Mouse (Mus musculus): Measurements from ENCODE around the gene Gosr2. TPM values are rescaled to one million over a fixed set of nuclear protein-coding genes. Genes with fewer than 3 reads are reported as not detected.
A peak's percentile ranks its signal among the peaks of the same experiment; 100 is the strongest.
"Not testable (repeated sequence)": the region's sequence is repeated elsewhere in the genome, so short reads cannot be mapped to it uniquely, and the experiment has no call there.

Gosr2 gene
- polyA plus RNA-seq, 1 experiment from 2014 or later: 95.4 TPM

DNA sequence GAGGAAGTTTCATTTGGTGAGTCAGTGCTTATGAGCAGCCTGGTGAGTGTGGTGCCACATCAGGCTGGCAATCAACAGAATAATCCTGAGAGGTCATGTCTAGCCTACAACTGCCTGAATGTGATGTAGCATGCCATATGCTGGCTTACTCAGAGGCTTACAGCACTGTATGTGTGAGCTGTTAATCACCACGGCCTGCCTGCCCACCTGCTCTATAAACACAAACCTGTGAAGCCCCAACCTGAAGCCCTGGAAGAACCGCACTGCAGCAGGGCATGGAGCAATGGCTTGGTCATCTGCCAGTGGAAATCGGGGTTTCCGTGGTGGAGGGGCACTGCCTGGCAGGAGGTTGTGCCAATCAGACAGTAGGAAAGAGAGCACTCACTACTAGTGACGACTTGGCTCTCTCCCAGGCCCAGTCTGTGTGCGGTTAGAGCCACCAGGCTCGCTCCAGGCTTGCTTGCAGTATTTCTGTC is 12.4 kb downstream of the Gosr2 start:
- 84% methylated on average over 7 of the region's 7 CpGs for WGBS
- ATAC-seq (ENCODE audit: low FRiP score): no peak

DNA sequence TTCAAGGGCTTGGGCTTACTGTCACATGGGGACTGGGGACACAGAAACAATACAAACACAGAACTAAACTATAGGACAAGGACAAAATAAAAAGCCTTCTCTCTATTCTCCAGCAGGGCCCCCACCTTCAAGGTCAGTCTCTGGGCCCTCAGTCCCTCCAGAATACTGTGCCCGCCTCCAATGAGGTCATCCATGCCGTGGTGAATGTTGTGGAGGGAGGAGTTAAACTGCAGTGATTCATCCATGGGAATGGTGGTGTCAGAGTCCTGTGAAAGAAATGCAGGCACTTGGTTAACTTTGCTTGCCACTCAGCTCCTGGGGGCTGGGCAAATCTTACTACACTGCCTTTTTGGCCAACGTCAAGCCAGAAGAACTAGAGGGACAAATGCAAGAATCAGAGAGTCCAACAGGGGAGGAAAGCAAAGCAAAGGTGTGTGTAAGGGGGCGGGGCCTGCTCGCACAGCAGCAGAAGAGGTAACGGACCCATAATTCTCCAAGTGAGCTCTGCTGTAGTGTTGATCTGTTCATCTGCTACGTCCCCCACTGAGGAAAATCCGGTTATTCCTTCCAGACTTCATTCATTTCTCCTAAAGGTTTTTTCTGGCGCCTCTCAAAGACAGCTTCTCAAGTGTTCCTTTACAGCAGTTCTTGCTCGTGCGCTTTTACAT is 13.9 kb downstream of the Gosr2 start:
- Histone ChIP-seq H3K4me1 (no peaks in the 10 kb centered on the region), H3K36me3 (replicated peaks) (peaks cover 87% of the 10 kb centered on the region), H3K4me2 (no peak overlapping the region), H3K9me3 (no peaks in the 10 kb centered on the region), H3K27me3 (no peaks in the 10 kb centered on the region), H3K27ac (no peak overlapping the region), H3K4me3 (replicated peaks) (no peak overlapping the region), H3K9ac (no peak overlapping the region)
- WGBS: 81% methylated on average over 11 of the region's 11 CpGs
- ATAC-seq (ENCODE audit: low FRiP score): no peak

More for the DNA sequence above, 12.4 kb downstream of the Gosr2 start:
- no peak overlapping the region for H3K27ac ChIP-seq
- H3K27me3 ChIP-seq: no peaks in the 10 kb centered on the region
- no peak overlapping the region for H3K9ac ChIP-seq
- no peaks in the 10 kb centered on the region for H3K9me3 ChIP-seq
- peaks cover 3% of the 10 kb centered on the region for H3K4me1 ChIP-seq
- peaks cover 75% of the 10 kb centered on the region for H3K36me3 ChIP-seq (replicated peaks)
- H3K4me3 ChIP-seq (replicated peaks): no peak overlapping the region
- no peak overlapping the region for H3K4me2 ChIP-seq

DNA sequence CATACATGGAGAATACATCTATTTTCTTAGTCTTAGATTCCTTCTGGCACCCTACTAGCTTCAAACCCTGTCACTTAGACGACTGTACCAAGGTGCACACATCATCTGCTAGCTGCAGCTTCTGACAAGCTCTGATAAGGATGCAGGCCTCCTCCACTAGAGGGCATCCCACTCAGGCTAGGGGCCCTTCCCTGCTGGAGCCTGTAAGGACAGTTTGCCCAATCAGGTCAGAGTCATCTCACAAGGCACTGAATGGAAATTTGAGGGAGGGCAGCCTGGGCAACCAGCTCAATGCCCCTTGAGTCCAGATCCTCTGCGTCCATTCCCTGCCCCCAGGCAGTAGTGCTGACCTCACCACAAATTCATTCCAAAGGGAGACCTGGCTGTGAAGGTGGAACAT is 20.7 kb downstream of the Gosr2 start:
- H3K4me2 ChIP-seq; ATAC-seq (ENCODE audit: low FRiP score); H3K27ac ChIP-seq; H3K9me3 ChIP-seq; H3K27me3 ChIP-seq; H3K4me3 ChIP-seq (replicated peaks); H3K4me1 ChIP-seq; H3K9ac ChIP-seq: not testable (repeated sequence)
- peaks cover 54% of the 10 kb centered on the region for H3K36me3 ChIP-seq (replicated peaks)
- 29% methylated on average over 2 of the region's 2 CpGs for WGBS

DNA sequence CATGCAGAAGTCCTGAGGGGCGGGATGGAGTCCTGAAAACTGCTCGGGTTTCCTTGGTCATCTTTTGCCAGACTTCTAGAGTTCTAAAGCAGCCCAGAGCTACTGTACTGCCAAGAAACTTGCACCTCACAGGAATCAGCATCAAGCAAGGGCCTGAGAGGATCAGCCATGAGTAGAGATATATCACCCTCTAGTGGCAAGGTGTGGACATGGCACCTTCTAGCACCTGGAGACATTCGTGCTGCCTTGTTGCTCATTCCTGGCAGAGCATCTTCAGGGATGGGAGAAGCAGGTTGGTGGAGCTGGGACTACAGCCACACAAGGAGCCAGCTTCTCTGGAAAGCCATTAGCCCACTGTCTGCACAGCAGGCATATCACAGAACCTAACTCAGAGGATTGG is 22.1 kb downstream of the Gosr2 start:
- no peaks in the 10 kb centered on the region for H3K9me3 ChIP-seq
- no peaks in the 10 kb centered on the region for H3K4me1 ChIP-seq
- H3K36me3 ChIP-seq (replicated peaks): peaks cover 39% of the 10 kb centered on the region
- H3K9ac ChIP-seq: no peak overlapping the region
- no peak for ATAC-seq (ENCODE audit: low FRiP score)
- H3K27ac ChIP-seq: no peak overlapping the region
- H3K27me3 ChIP-seq: no peaks in the 10 kb centered on the region
- no peak overlapping the region for H3K4me2 ChIP-seq
- H3K4me3 ChIP-seq (replicated peaks): no peak overlapping the region
- WGBS: 32% methylated on average over 3 of the region's 3 CpGs

DNA sequence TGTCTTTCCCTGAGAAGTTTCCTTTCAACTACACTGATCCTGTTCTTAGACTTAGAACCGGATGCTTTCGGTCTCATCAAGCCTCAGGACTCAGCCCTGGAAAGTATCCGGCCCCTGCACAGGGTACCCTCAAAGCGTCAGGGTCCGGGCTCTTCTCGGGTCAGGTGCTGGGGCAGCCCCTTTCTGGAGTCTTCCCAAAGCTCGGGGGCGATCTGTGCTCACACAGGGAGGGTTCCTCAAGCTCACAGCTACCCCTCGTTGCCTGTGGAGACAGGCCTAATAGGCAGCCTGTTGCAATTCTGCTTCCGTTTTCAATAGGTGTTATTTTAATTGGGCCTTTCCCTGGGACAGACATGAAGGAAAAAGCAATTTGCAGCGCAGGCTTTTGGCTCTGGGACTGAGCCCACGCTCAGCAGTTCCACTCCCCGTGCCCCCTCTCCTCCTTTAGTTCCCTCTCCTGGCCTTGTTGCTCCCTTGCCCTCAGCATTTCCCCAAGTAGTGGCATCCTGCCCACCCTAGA is 30.7 kb downstream of the Gosr2 start:
- no peak for ATAC-seq (ENCODE audit: low FRiP score)

DNA sequence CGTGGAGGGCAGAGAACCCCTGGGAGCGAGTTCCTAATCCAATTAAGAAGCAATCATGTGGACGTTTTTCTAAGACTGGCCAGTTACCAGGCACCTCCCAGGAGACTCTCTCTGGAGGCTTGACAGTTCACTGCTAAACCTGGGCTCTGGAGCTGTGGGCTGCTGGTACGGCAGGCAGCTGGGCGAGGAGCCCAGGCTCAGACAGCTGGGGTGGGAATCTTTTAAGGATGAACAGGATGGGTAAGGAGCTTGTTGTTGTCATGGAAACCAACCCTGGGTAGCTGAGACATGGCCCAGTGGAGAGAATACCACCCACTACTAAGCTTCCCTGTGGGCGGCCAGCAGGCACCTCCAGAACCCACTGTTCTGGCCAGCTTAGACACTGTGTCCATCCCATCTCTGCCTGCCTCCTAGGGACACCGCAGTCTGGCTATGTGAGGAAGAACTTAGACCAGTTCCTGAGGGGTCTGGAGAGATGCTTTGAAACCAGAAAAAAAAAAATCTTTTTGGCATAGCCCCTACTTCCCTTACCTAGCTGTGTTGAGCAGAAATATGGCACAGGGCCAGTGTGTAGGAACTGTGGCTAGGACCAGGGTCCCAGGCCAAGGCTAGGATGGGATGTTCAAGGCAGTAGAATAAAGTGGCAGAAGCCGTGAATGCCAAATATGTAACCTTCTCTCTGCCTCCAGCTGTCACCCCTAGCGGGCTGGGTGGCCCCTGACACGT is 31.4 kb downstream of the Gosr2 start:
- Histone ChIP-seq H3K27ac (no peak overlapping the region), H3K4me2 (no peak overlapping the region; the same call in 1 of the 2 replicates), H3K9me3 (no peaks in the 10 kb centered on the region), H3K4me1 (peaks cover 19% of the 10 kb centered on the region), H3K27me3 (peaks cover 48% of the 10 kb centered on the region), H3K4me3 (replicated peaks) (no peak overlapping the region), H3K36me3 (replicated peaks) (no peaks in the 10 kb centered on the region), H3K9ac (no peak overlapping the region)
- 22% methylated on average over 10 of the region's 10 CpGs for WGBS
- 0 out of 2 replicates have a peak, but pooled peaks have one; percentile 27 for ATAC-seq (ENCODE audit: low FRiP score)

More for the DNA sequence above, 30.7 kb downstream of the Gosr2 start:
- 34% methylated on average over 13 of the region's 13 CpGs for WGBS
- Histone ChIP-seq H3K27me3 (peaks cover 48% of the 10 kb centered on the region), H3K4me1 (peaks cover 19% of the 10 kb centered on the region), H3K4me2 (no peak overlapping the region), H3K36me3 (replicated peaks) (no peaks in the 10 kb centered on the region), H3K4me3 (replicated peaks) (no peak overlapping the region), H3K9ac (no peak overlapping the region), H3K9me3 (no peaks in the 10 kb centered on the region), H3K27ac (no peak overlapping the region)

DNA sequence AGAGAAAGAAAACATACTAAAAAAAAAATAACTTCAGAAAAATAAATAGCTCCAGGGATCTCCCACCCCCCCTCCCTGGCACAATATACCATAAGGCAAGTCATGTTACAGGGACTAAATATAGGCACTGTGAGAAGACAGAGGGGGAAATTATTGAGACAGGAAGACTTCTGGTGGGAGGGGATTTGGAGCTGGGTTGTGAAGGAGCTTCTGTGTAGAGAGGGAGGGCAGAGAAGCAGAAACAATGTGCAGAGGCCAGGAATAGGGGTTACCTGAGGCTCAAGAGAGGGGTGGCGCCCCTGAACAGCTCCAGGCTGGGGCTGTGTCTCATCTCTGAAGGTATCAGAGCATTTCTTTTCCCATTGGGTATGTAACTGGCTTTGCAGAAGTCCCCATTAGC is 32.0 kb downstream of the Gosr2 start:
- no peak overlapping the region for H3K4me2 ChIP-seq
- peaks cover 49% of the 10 kb centered on the region for H3K27me3 ChIP-seq
- H3K36me3 ChIP-seq (replicated peaks): no peaks in the 10 kb centered on the region
- H3K4me3 ChIP-seq (replicated peaks): no peak overlapping the region
- H3K4me1 ChIP-seq: peaks cover 19% of the 10 kb centered on the region
- no peaks in the 10 kb centered on the region for H3K9me3 ChIP-seq
- ATAC-seq (ENCODE audit: low FRiP score): no peak
- H3K27ac ChIP-seq: no peak overlapping the region
- 45% methylated on average over 1 of the region's 1 CpGs for WGBS
- no peak overlapping the region for H3K9ac ChIP-seq

DNA sequence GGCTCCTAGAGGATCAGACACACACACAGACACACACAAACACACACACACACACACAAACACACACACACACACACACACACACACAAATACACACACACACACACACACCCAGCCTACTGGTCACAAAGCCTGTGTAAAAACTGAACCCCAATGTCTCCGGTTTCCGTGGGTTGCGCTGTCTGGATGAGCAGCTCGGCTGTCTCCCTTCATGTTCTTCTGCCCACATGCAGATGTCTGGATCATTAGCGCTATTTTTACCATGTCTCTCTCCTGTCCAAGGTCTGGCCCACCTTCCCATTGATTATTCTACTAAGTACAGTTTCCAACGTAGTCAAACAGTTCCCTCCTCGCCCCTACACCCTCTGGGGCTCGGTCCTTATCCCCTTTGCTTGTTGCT is 34.6 kb downstream of the Gosr2 start:
- no peak overlapping the region for H3K4me3 ChIP-seq (replicated peaks)
- H3K4me2 ChIP-seq: no peak overlapping the region
- peaks cover 61% of the 10 kb centered on the region for H3K27me3 ChIP-seq
- ATAC-seq (ENCODE audit: low FRiP score): no peak
- no peaks in the 10 kb centered on the region for H3K36me3 ChIP-seq (replicated peaks)
- no peak overlapping the region for H3K27ac ChIP-seq
- H3K9me3 ChIP-seq: no peaks in the 10 kb centered on the region
- WGBS: 85% methylated on average over 8 of the region's 8 CpGs
- no peak overlapping the region for H3K9ac ChIP-seq
- peaks cover 19% of the 10 kb centered on the region for H3K4me1 ChIP-seq

DNA sequence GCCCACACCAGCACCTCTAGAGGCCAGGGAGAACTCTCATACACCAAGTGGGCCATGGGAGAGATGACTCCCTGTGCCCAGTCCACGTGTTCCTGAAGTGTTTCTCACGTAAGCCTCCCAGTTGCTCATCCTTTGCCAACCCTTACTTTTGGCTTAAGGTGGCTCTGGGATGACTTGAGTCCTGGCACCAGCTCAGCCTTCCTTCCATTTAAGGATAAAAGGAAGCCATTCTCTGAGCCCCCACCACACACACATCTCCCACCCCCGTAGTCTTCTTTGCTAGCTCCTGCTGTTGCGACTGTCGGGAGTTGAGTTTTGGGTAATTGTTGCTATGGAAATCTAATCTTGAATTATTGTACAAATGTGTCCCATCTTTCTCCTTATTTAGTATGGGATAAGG is 35.2 kb downstream of the Gosr2 start:
- Histone ChIP-seq H3K27ac (no peak overlapping the region), H3K4me3 (replicated peaks) (no peak overlapping the region), H3K9ac (no peak overlapping the region), H3K4me2 (no peak overlapping the region), H3K36me3 (replicated peaks) (no peaks in the 10 kb centered on the region), H3K9me3 (no peaks in the 10 kb centered on the region), H3K27me3 (peaks cover 64% of the 10 kb centered on the region), H3K4me1 (peaks cover 19% of the 10 kb centered on the region)
- 74% methylated on average over 5 of the region's 5 CpGs for WGBS
- ATAC-seq (ENCODE audit: low FRiP score): no peak

DNA sequence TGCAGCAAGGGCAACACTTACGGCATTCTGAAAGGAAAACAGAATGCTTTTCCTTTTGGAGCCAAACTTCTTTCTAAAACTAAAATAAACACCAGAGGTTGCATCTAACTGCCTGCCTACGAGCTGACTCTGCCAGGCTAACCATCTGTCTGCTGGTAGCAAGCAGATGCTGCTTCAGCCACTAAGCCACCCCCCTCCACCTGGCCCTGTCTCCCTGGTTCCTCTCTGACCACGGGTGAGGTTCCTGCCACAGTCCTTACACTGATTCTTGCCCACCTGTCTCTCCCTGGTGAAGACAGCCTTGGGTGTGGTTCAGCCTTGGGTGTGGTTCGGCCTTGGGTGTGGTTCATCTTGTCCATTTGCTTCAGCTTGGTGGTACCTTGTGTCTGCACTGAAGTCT is 35.8 kb downstream of the Gosr2 start:
- H3K4me2 ChIP-seq: no peak overlapping the region
- no peaks in the 10 kb centered on the region for H3K36me3 ChIP-seq (replicated peaks)
- H3K27ac ChIP-seq: no peak overlapping the region
- H3K9me3 ChIP-seq: no peaks in the 10 kb centered on the region
- WGBS: 68% methylated on average over 4 of the region's 4 CpGs
- ATAC-seq (ENCODE audit: low FRiP score): no peak
- no peak overlapping the region for H3K4me3 ChIP-seq (replicated peaks)
- no peak overlapping the region for H3K9ac ChIP-seq
- peaks cover 13% of the 10 kb centered on the region for H3K4me1 ChIP-seq
- H3K27me3 ChIP-seq: peaks cover 65% of the 10 kb centered on the region

DNA sequence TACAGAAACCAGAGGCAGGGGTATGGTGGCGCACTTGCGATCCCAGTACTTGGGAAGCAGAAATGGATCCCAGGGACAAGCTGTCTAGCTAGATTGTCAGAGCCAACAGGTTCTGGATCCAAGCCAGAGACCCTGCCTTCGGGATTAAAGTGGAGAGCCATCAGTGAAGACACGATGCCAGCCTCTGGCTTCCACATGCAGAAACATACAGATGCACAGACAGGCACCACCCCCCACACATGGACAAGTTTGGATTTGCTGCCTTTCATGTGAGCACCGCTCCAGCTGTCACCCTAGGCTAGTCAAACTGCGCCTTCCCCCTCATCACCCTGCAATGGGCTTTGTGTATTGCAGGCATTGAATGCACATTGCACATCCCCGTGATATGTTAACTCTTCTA is 39.5 kb downstream of the Gosr2 start:
- H3K4me3 ChIP-seq (replicated peaks): no peak overlapping the region
- H3K9me3 ChIP-seq: no peaks in the 10 kb centered on the region
- H3K9ac ChIP-seq: no peak overlapping the region
- 81% methylated on average over 7 of the region's 7 CpGs for WGBS
- ATAC-seq (ENCODE audit: low FRiP score): no peak
- no peak overlapping the region for H3K4me2 ChIP-seq
- H3K36me3 ChIP-seq (replicated peaks): no peaks in the 10 kb centered on the region
- 0 out of 2 replicates have a peak, but pooled peaks cover 4% of the 10 kb centered on the region for H3K4me1 ChIP-seq
- H3K27ac ChIP-seq: no peak overlapping the region
- peaks cover 66% of the 10 kb centered on the region for H3K27me3 ChIP-seq

DNA sequence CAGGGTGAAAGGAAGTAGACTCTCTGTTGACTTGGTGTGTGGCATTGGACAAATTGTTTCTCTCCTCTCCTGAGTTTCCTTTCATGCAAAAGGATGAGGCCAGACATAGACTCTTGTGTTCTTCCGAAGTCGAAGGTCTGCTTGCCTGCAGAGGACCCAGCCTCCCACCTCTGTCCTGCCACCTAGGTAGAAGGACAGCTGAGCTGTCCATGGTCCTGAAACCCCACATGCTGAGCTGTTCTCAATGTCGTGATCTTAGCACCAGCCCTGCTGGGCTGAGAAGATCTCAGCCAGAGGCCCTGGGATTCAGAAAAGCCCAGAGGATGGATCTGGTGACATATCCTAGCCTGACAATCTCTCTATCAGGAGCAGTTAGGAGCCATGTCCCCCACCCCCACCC is 41.2 kb downstream of the Gosr2 start:
- H3K4me3 ChIP-seq (replicated peaks): no peak overlapping the region
- H3K4me1 ChIP-seq: 0 out of 2 replicates have a peak, but pooled peaks cover 4% of the 10 kb centered on the region
- no peak for ATAC-seq (ENCODE audit: low FRiP score)
- H3K27me3 ChIP-seq: peaks cover 72% of the 10 kb centered on the region
- 21% methylated on average over 3 of the region's 3 CpGs for WGBS
- H3K9ac ChIP-seq: no peak overlapping the region
- no peaks in the 10 kb centered on the region for H3K9me3 ChIP-seq
- no peak overlapping the region for H3K4me2 ChIP-seq
- H3K36me3 ChIP-seq (replicated peaks): no peaks in the 10 kb centered on the region
- no peak overlapping the region for H3K27ac ChIP-seq

Data from forebrain, embryonic 12.5 days (tissue).